Mouse (Mus musculus): ENCODE results near the gene Isoc2a.
"Not testable (repeated sequence)": the region's sequence is repeated elsewhere in the genome, so short reads cannot be mapped to it uniquely, and the experiment has no call there.

The Isoc2a gene

DNA sequence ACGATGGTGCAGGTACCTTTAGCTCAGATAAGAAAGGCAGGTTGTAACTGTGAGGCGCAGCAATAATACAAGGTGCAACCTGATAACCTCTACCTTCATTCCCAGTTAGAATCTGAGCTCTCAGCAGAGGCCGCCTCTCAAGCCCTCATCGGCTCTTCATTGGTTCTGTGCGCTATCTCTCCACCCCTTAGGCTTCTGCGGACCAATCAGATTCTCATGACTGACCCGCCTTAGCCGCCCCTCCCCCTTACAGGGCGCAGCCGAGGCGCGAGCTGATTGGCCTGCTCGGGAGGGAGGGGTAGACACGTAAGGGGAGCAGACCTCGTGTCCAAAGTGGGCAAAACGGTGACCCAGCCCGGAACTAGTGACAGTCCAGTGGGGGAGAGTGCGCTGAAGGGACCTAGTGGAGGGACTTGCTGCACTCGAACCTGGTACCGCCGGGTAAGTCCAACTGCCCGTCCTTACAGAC is at the start of gene Isoc2a:
TSS of gene Isoc2a (plus strand) at position 401 of the 469 bp plus-strand sequence.
- DNase-seq (ENCODE audit: low read depth, low spot score): peak; percentile 98

DNA sequence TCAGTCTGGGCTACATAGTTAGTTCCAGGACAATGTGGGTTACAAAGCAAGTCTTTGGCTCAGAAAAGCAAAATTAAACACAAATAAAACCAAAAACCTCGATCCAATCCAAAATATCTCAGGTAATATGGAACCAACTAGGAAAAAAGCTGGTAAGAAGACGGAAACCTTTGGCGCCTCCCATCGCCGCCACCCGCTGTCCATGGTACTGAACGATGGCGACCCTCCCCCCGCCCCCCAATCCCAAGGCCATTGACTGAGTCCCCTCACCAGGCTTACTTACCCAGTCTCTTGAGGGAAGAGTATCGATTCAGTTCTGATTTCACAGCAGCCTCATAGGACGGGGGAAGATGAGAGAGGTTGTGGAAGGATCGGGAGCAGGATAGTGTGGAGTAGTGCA is 46.5 kb upstream of the Isoc2a start:
- DNase-seq (ENCODE audit: low read depth, low spot score): no peak

DNA sequence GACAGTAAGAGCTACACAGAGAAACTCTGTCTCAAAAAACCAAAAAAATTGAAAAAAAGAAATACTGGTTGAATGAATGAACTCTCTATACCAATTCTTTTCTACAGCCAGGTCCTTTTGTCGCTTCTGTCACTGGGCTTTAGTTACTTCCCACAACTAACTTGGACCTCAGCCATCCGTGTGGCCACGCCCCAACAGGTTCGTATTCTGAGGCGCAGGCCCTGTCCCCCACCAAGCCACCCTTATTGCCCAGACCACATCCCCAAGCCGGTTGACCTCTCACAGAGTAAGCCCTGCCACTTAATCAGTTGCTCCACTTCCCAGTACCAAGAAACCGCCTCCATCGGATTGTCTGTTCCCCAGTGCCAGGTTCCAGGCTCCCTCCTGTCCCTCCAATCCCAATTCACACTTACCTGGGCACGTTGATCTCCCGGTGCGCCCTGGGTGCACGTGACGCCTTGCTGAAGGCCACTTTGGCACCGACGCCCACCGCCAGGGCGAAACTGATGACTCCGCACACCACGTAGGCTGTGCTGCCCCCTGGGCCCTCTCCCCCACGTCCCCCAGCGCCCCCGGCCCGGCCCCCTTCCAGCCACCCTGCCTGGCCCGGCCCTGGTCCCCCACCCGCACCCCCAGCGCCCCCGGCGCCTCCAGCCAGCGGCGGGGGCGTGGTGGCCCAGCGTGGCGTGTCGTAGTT is 41.2 kb upstream of the Isoc2a start:
- peak; percentile 67 for DNase-seq (ENCODE audit: low read depth, low spot score)

DNA sequence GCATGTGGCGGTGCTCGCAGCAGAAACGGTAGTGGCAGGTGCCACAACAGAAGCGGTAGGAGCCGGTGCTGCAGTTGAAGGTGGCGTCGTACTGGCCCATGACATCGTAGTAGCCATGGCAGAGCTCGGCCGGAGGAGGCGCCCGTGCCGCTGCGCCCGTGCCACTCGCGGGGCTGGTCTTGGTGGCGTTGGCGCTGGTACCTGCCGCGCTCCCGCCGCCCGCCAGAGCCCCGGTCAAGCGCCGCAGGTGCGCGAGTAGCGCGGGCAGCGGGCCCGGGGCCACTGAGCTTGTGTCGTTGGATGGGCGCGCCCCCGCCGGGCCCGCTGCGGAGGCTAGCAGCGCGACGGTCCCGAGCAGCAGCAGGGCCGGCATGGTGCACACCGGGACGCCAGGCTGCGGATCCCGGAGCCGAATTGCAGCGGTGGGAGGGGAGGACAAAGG is 40.6 kb upstream of the Isoc2a start:
- DNase-seq (ENCODE audit: low read depth, low spot score): peak; percentile 85

DNA sequence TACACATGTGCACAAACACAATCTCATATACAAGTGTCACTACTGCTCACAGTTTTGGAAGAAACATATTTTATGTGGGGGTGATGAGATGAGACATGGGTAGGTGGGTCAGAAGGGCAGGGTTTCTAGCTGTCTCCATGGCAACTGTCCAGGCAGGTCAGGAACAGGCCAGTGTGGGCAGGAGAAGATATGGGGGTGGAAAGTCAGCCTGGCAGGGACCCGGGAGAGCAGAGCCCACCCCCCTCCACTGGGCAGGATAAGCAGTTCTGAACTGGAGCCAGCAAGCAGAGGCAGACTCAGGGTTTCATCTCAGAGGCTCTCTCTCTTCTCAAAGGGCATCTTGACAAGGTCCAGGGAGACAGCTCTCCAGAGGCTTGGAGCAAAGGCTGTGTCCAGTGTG is 39.3 kb upstream of the Isoc2a start:
- DNase-seq (ENCODE audit: low read depth, low spot score): no peak

DNA sequence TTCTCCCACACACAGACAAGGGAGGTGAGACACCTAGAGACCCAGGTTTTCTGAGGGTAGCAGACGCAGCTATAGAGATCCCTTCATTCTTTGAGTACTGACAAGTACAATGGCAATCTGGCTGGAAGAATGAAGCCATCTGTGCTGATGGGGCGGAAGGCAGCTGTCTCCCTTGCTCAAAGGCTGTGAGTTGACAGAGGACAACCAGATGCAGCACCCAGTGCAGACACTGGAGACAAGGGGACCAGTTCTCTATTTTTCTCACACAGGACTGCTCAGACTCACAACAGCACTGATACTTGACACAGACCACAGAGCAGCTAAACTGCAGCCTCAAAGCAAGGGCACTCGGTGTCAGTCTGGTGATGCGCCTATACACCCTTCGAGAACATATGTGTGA is 34.9 kb upstream of the Isoc2a start:
- DNase-seq (ENCODE audit: low read depth, low spot score): no peak

DNA sequence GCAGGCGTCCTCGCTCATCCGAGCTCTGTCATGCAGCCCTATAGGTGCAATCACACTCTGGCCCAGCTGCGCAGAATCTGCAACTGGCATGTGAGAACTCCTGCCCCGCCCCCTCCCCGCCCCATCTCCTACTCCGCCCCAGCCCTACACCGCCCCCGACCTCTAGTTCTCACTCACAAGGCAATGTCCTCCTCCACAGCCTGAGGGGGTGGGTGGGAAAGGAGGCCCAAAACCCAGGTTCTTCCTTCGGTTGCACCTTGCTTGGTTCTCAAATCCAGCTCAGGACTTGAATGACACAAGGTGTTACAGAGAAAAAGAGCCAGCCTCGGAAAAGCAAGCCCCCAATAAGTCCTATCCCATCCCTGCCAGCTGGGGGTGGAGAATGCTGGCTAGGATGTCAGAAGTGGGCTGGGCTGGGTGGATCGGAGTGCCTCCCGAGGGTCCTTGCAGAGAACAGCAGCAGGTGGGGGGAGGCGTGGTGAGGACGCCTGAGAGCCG is 34.3 kb upstream of the Isoc2a start:
- peak; percentile 92 for DNase-seq (ENCODE audit: low read depth, low spot score)

DNA sequence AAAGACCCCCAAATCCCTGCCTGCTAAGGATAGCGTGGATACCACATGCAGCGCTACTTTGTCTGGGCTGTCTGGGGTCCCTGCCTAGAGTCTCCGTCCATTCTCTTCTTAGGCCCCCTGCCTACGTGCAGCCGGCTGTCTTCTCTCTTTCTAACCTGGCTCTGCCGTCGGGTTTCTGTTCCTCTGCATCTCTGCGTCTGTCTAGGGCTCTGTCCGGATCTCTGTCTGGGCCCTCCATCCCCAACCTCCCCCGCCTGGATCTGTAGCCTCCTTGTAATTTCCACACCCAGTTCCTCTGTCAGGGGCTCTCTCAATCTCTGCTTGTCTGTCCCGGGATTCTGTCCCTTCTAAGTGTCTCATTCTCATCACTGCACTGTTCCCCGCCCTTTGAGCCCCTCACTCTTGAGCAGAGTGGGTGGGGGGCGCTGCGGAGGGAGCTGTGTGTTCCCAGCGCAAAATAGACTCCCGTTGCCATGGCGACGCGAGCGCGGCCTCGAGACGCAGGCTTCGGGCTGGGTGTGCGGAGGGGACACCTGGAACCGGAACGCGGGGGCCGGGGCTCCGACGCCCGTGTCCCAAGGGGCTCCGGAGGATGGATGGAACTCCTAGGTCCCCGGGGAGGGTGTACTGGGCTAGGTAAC is 33.2 kb upstream of the Isoc2a start:
- DNase-seq (ENCODE audit: low read depth, low spot score): peak; percentile 72

DNA sequence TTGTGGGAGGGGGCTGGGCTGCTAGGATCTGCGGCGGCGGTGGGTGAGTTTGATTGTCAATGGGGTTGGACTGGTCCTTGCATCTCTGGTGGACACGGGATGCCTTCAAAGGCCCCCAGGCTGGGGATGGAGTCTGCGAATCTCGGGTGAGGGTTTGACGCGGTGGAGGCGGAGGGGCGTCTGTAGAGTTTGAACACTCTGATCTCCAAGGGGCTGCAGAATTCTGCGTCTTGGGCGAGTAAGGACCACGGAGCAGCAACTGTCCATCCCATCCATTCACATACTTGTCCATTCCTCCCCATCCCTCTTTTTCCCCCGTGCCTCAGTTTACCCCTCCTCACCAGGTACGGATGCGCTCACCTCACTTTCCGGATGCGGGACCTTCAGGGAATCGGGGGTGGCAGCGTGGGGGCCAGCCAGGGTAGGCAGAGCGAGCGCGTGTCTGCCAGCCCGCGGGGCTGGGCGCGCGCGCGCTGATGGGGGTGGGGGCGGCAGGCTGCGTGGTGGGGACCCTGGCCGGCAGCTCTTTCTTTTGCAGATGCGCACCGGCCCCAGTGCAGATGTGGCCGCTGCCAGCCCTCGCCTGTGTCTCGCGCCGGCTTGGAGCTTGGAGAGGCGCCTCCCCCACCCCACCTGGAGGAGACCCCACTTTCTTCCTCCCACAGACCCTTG is 32.6 kb upstream of the Isoc2a start, which contains the start of gene Shisa7:
TSS of gene Shisa7 (minus strand) at position 452 of the 672 bp plus-strand sequence.
- DNase-seq (ENCODE audit: low read depth, low spot score): no peak

DNA sequence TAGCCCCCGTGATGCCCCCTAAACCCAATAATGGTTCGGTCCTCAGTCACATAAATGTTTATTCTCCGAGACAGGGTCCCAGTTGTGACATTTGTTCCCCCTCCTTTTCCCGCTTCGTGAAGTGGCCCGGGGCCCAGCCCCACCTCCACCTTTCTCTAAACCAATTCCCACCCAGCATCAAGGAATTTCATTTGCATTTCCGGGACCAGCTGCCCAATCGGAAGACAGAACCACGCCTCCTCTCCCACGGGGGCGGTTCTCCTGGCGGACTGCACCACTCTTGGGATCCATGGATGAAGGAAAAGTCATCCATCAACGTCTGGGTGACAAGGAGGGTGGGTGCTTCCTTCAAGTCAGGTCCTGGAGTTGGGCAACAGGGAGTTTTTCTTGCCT is 32.0 kb upstream of the Isoc2a start:
- peak; percentile 98 for DNase-seq (ENCODE audit: low read depth, low spot score)

DNA sequence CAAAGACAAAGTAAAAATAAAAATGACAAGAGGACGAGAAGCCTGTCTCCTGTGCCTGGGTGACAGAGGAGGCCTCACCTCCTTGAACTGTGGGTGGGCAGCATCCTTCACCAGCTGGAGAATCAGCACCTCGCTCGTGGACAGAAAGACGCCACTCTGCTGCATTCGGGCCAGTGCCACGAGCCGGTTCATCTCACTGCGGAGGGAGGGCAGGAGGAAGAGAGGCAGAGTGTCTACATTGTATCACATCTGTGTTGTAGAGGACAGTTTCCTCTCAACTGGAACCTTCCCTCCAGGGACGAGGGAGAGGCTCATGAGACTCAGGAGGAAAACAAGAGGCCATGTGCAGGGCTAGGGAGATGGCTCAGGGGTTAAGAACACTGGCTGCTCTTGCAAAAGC is 27.6 kb upstream of the Isoc2a start:
- DNase-seq (ENCODE audit: low read depth, low spot score): no peak

DNA sequence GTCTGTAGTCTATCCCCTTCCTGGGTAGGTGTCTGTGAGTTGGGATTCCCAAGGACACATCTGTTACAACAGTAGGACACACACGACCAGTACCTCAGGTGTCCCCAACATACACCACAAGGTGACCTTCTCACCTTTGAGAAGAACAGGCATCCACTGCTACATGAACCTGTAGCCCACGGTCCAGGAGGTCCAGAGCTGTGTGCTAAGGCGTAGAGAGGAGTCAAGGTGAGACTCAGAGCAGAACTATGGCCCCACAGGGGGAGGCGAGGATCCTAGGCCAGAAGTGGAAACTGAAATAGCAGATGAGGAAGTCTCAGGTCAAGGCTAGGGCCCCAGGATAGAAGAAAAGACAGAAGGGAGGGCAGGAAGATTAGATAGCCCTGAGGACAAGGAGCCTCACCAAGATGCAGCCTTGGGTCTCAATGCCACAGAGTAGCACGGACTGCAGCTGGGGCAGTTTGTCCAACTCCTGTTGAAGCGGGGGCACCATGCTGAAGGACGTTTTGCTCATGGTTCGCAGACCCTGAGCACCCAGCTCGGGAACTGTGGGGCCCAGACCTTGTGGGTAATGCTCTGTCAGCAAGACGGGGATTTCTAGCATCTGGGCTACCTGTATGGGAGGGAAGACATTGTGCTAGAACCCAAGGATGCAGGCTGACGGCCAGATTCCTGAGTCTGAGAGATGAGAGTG is 26.2 kb upstream of the Isoc2a start:
- no peak for DNase-seq (ENCODE audit: low read depth, low spot score)

DNA sequence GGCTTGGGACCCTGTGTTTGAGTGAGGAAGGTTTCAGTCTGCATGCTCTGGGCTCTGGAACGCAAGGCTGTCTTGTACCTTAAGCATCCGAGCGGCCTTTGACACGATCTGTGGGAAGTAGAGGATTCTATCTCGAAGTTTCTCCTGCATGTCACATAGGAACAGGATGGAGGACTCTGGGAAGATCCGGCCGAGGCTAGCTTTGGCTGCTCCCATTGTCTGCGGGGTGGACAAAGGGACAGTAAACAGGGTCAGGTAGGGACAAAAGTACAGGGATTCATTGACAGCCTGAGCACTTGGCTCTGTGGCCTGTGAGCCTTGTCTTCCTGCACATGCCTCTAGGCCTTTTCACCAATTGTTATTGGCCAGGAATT is 25.7 kb upstream of the Isoc2a start:
- DNase-seq (ENCODE audit: low read depth, low spot score): no peak

DNA sequence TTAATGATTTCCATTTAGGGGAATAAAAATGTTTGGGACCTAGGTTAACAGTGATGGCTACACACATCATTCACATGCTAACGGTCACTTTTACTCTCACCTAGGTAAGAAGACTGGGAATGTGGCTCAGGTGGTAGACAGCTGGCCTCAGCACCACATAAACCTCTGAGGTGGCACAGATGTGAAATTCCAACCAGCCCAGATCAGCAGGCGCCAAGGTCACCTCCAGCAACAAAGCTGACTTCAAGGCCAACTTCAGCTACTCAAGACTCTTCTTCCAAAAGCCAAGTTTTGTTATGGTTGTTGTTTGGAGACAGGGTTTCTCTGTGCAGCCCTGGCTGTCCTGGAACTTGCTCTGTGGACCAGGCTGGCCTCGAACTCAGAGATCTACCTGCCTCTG is 23.3 kb upstream of the Isoc2a start:
- no peak for DNase-seq (ENCODE audit: low read depth, low spot score)

DNA sequence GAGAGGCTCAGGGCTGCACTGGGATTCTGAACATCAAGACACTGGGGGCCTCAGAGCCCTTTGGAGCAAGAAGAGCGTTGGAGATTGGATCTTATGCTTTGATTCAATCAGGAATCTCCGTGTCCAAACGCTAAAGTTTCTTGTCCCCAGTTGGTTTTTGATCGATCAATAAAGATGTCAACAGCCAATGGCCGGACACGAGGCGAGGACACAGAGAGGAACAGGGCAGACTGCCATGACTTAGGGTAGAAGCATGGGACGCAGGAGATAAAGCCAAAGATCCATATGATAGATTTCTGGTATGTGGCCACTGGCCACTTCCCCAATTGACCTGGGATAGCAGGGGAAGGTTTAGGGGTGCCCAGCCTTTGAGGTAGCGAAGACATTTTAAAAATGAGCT is 20.4 kb upstream of the Isoc2a start:
- no peak for DNase-seq (ENCODE audit: low read depth, low spot score)

DNA sequence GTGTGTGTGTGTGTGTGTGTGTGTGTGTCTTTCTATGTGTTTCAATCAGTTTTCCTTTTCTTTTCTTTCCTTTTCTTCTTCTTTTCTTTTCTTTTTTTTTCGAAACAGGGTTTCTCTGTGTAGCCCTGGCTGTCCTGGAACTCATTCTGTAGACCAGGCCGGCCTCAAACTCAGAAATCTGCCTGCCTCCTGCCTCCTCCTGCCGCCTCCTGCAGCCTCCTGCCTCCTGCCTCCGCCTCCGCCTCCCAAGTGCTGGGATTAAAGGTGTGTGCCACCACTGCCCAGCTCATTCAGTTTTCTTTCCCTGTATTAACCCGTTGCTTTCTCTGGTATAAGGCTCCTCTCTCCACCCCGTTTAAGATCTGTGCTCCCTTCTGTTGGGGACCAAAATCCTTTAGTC is 19.6 kb upstream of the Isoc2a start:
- DNase-seq (ENCODE audit: low read depth, low spot score): no peak

DNA sequence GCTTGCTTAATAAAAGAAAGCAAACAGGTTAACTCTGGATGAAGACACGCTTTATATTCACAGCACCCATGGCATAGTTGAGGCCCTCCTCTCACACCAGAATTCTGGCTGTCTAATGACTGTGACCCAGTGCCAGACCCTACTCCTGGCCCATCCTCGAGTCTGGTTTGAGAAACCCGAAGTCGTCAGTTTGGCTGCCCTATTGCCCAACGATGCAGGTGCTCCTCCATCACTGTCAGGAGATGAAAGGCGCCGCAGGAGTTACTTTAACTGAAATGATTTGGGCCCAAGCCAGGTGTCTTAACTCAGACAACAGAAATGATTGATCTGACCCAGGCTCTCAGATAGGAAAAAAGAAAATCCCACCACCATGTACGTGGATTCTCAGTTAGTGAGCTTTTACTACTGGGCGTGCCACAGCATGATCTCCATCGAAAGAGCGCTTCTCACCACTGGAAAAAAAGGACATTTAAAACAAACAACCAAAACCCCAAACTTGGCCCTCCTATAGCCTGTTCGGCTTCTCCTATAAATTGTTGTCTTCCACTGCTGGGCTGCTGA is 17.5 kb upstream of the Isoc2a start:
- no peak for DNase-seq (ENCODE audit: low read depth, low spot score)

DNA sequence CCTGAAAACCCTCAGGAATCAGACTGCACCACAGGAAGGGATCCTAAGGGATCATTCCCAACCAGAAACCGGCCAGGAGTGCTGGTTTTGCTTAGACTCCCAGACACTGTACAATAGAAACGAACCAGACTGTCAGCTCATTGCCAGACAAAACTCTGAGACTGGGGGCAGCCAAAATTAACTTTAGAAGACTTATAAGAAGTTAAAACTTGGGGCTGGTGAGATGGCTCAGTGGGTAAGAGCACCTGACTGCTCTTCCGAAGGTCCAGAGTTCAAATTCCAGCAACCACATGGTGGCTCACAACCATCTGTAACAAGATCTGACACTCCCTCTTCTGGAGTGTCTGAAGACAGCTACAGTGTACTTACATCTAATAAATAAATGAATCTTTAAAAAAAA is 16.0 kb upstream of the Isoc2a start:
- DNase-seq (ENCODE audit: low read depth, low spot score): not testable (repeated sequence)

DNA sequence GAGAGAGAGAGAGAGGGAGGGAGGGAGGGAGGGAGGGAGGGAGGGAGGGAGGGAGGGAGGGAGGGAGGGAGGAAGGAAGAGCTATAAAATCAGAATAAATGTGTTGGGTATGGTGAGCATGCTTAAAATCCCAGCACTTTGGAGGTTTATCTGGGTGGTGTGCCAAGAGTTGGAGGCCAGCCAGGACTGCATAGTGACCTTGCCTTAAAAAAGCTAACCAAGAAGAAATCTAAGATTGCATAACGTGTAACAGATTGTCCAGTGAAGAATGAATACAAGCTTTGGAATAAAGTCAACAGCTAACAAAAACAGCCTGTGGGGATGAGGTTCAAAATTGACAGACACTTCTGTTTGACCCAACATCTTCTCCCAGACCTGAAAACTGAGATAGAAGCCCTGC is 13.9 kb upstream of the Isoc2a start:
- no peak for DNase-seq (ENCODE audit: low read depth, low spot score)

DNA sequence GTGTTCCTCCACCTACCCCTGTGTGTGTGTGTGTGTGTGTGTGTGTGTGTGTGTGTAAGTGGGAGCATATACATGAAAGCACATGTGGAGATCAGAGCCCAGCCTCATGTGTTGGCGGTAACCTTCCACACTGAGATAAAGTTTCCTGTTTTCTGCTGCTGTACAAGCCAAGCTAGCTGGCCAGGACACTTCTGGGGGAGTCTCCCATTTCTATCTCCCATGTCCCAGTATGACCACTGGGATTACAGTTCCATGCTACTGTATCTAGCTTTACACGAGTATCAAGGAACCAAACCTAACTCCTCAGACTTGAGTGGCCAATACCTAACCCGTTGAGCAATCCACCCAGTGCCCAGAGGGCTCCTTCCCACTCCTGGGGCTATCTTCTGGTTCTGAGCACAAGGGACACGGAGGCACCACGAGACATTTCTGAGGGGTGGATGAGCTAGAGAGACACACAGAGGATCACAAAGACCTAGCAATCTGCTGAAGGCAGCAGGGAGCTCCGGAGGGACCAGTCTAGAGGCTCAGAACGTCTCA is 13.3 kb upstream of the Isoc2a start:
- no peak for DNase-seq (ENCODE audit: low read depth, low spot score)

DNA sequence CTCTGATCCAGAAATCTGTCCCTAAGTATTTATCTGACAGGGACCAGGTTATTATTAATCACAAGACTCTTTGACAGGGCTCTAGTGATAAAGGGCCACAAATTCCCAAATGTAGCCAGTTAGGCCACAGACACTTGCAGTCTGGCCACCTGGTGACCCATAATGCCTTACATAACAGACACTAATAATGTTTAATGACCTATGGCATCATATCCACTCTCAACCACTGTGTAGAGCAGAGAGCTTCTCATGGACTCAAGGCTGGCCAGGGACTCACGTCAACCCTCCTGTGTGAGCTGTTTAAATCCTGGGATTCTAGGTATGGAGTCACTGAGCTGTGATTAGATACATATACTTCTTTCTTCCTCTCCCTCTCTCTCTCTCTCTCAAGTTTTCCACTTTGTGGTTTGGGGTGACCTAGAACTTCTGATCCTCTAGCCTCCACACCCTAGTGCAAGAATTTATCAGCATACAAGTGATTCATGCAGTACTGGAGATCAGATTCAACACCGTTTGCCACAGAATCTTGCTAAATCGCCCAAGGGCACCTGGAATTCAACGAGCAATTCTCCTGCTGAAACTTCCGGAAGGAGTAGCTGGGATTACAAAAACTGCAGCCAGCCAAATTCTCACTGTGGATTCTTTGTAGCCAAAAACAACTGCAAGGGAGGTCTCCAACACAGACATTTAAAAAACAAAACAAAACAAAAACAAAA is 12.7 kb upstream of the Isoc2a start:
- DNase-seq (ENCODE audit: low read depth, low spot score): peak; percentile 33

Data from R1 (cell line).